Mouse (Mus musculus): ENCODE results near the gene Ecpas. TPM values are rescaled to one million over a fixed set of nuclear protein-coding genes. Genes with fewer than 3 reads are reported as not detected.

Ecpas gene
- total RNA-seq, 2 experiments from 2014 or later = 125 to 144 TPM

Other genes starting within 250 kb of the Ecpas start
- gene Olfr267, start 125.0 kb downstream of the Ecpas start, total RNA-seq (2021) = under 1 TPM; 0.06 to 0.12 TPM
- 1 to 10 TPM; 2.1 to 2.9 TPM for gene Zkscan16, start 30.9 kb upstream of the Ecpas start, total RNA-seq (2021)
- 10 to 100 TPM; 15.9 to 16.9 TPM for gene Ptgr1, start 74.4 kb upstream of the Ecpas start, total RNA-seq (2021)
- 10 to 100 TPM; 19.1 to 19.4 TPM for gene Dnajc25, start 82.3 kb upstream of the Ecpas start, total RNA-seq (2021)
- gene Gm20503, start 90.5 kb upstream of the Ecpas start, total RNA-seq (2021) = 1 to 10 TPM; 5.9 to 9.1 TPM
- gene Gng10, start 122.3 kb upstream of the Ecpas start, total RNA-seq (2021) = 10 to 100 TPM; 36.0 to 37.3 TPM
- under 1 TPM in 1 of 2 experiments, not detected in 1; 0.15 TPM for gene AI481877, start 226.2 kb upstream of the Ecpas start, total RNA-seq (2021)

Data from adrenal gland, postnatal 10 days (tissue).